Mouse (Mus musculus): ENCODE measurements at regions not wholly inside any gene's neighbourhood (a gene's known extent, or its start where the extent isn't known, plus 50 kb on each side); places are given as distances from the start of the nearest gene placed in this dataset.

GRCm38 (mm10) chr3:41368351-41369101 lies 187.0 kb upstream of the Jade1 start:
- TF ChIP-seq POLR2A (IDR thresholded peaks at IDR 0.05; ENCODE audit: low read depth, low read length) (no peak), CTCF (IDR thresholded peaks at IDR 0.05; ENCODE audit: extremely low read depth, insufficient read depth, insufficient read length, insufficient replicate concordance) (no peak)
